Mouse (Mus musculus) liver, embryonic 14.5 days (tissue): ENCODE data around the gene Kank1.

Source experiments
- CTCF ChIP-seq: IDR thresholded peaks from 2 replicates; pipeline ENCODE4 v1.5.1; 2016; ENCODE audit warnings: antibody characterized with exemption, low read depth, control low read depth
- EP300 ChIP-seq: IDR thresholded peaks from 2 replicates; pipeline ENCODE4 v1.6.1; 2016; ENCODE audit warnings: antibody characterized with exemption, low read depth

- no peak for TF ChIP-seq EP300
- TF ChIP-seq CTCF = no peak
These were observed 74.2 kb downstream of the Kank1 start for GRCm38 (mm10) chr19:25310989-25311388.
